Mouse (Mus musculus) liver, embryonic 12.5 days (tissue): Measurements from ENCODE around the gene Xrcc5. TPM values are rescaled to one million over a fixed set of nuclear protein-coding genes. Genes with fewer than 3 reads are reported as not detected.

Experiments used
- ATAC-seq: fragments of 200-750 bp; cut with Nextera tagmentation; 2 replicates; pipeline ENCODE4 v1.8.0; 2017; ENCODE audit warnings: moderate number of reproducible peaks, mild to moderate bottlenecking, moderate library complexity
- H3K27ac ChIP-seq: fragments of 300-500 bp; sonication (generic); 2 replicates; pipeline ENCODE4 v1.5.1; 2016; ENCODE audit warnings: mild to moderate bottlenecking
- H3K27me3 ChIP-seq: fragments of 300-500 bp; sonication (generic); replicated peaks from 2 replicates; pipeline ENCODE4 v1.6.1; 2016; ENCODE audit warnings: mild to moderate bottlenecking, moderate library complexity
- H3K36me3 ChIP-seq: fragments of 300-500 bp; sonication (generic); 2 replicates; pipeline ENCODE4 v1.6.1; 2016; ENCODE audit warnings: mild to moderate bottlenecking, moderate library complexity
- H3K4me1 ChIP-seq: fragments of 300-500 bp; sonication (generic); 2 replicates; pipeline ENCODE4 v1.6.1; 2016
- H3K4me2 ChIP-seq: fragments of 300-500 bp; sonication (generic); 2 replicates; pipeline ENCODE4 v1.6.1; 2016; ENCODE audit warnings: mild to moderate bottlenecking, moderate library complexity
- H3K4me3 ChIP-seq: fragments of 300-500 bp; sonication (generic); 2 replicates; pipeline ENCODE4 v1.5.1; 2016; ENCODE audit warnings: mild to moderate bottlenecking, moderate library complexity
- H3K9ac ChIP-seq: fragments of 300-500 bp; sonication (generic); 2 replicates; pipeline ENCODE4 v1.6.1; 2016; ENCODE audit warnings: mild to moderate bottlenecking, moderate library complexity
- H3K9me3 ChIP-seq: fragments of 300-500 bp; sonication (generic); replicated peaks from 2 replicates; pipeline ENCODE4 v1.6.1; 2016; ENCODE audit warnings: mild to moderate bottlenecking, moderate library complexity
- WGBS: fragments of 180-500 bp; shearing (Covaris S2); methylation state at CpG from one replicate; pipeline ENCODE4 v1.1.7; 2016; ENCODE audit not compliant: insufficient replicate concordance; 5-methylcytosine and 5-hydroxymethylcytosine counted together
- polyA plus RNA-seq: library from polyadenylated mRNA; unstranded; fragments of >200 nt; fragmentation: Nextera tagmentation; extraction: Ambion mirVana; gene quantifications from 2 replicates; pipeline ENCODE4 v1.2.1, GENCODE M21; 2016

The Xrcc5 gene
- polyA plus RNA-seq, 1 experiment from 2014 or later, result 27.9 TPM

- Histone ChIP-seq H3K9me3 (no peaks in the 10 kb centered on the region), H3K4me2 (no peak overlapping the region), H3K27ac (no peak overlapping the region), H3K36me3 (0 out of 2 replicates have a peak, but pooled peaks cover 6% of the 10 kb centered on the region), H3K4me3 (no peak overlapping the region), H3K4me1 (no peaks in the 10 kb centered on the region), H3K27me3 (no peaks in the 10 kb centered on the region), H3K9ac (no peak overlapping the region)
- 70% methylated on average over 8 of the region's 8 CpGs for WGBS
- ATAC-seq, result no peak
These were observed 94.3 kb downstream of the Xrcc5 start for GRCm38 (mm10) chr1:72401331-72402069.

DNA sequence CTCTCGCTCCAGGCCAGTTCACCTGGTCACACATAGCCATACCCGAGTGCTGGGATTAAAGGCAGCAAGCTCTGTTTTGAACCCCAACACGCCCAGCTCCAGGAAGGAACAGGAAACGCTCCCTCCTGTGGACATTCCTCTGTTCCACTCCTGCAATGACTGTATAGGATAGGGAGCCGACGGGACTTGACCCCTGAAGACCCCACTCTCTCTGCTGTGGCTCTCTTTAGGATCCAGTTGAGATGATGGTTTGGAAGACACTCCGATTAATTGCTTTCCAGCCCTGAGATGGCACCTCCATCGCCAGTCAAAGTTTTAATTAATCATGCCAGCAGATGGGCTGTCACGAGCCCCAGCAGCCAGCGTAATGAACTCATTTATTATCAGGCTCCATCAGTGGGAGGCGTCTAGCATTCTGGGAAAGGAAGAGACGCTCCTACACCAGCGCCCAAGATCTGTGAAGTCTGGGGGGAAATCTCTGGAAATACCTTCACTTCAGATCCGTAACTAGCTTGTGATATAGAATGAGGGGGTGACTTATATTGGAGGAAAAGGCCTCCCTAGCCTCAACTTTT, 99.4 kb downstream of the Xrcc5 start:
- no peak for ATAC-seq
- 60% methylated on average over 14 of the region's 14 CpGs for WGBS

DNA sequence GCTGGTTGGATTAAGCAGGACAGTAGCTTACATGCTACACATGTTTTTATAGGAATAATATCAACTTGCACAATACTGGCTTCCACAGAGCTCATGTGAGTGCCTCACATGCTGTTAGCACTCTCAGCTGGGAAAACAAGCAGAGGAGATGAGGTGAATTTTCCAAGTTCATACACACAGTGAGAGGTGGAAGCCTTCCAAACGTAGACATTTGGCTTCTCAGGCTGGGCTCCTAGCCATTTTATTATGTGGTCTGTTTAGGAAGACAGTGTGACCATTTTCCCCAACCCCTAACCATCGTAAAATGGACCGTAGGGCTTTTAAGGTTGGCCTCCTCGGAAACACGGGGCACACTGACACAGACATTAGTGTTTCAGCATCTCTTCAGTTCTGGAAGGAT, 102.7 kb downstream of the Xrcc5 start:
- no peak overlapping the region for H3K4me2 ChIP-seq
- H3K27me3 ChIP-seq, result no peaks in the 10 kb centered on the region
- no peak for ATAC-seq
- H3K9me3 ChIP-seq, result no peaks in the 10 kb centered on the region
- H3K4me3 ChIP-seq, result no peak overlapping the region
- no peak overlapping the region for H3K9ac ChIP-seq
- WGBS, result 63% methylated on average over 5 of the region's 5 CpGs
- H3K27ac ChIP-seq, result no peak overlapping the region
- no peaks in the 10 kb centered on the region for H3K4me1 ChIP-seq
- no peaks in the 10 kb centered on the region for H3K36me3 ChIP-seq

More for the DNA sequence above, 99.4 kb downstream of the Xrcc5 start:
- Histone ChIP-seq H3K4me3 (no peak overlapping the region), H3K9me3 (no peaks in the 10 kb centered on the region), H3K4me1 (no peaks in the 10 kb centered on the region), H3K36me3 (no peaks in the 10 kb centered on the region), H3K27ac (no peak overlapping the region), H3K27me3 (no peaks in the 10 kb centered on the region), H3K9ac (no peak overlapping the region), H3K4me2 (no peak overlapping the region)

GRCm38 (mm10) chr1:72411108-72411507, 103.9 kb downstream of the Xrcc5 start:
- Histone ChIP-seq H3K4me3 (no peak overlapping the region), H3K9me3 (no peaks in the 10 kb centered on the region), H3K27me3 (no peaks in the 10 kb centered on the region)

GRCm38 (mm10) chr1:72413205-72413604, 106.0 kb downstream of the Xrcc5 start:
- Histone ChIP-seq H3K36me3 (no peaks in the 10 kb centered on the region), H3K9me3 (no peaks in the 10 kb centered on the region), H3K27ac (no peak overlapping the region), H3K4me3 (no peak overlapping the region), H3K4me1 (no peaks in the 10 kb centered on the region), H3K4me2 (no peak overlapping the region), H3K9ac (no peak overlapping the region), H3K27me3 (no peaks in the 10 kb centered on the region)
- WGBS, result 72% methylated on average over 8 of the region's 8 CpGs
- ATAC-seq, result no peak

More at GRCm38 (mm10) chr1:72411108-72411507, 103.9 kb downstream of the Xrcc5 start:
- WGBS, result 75% methylated on average over 8 of the region's 8 CpGs
- Histone ChIP-seq H3K4me2 (no peak overlapping the region), H3K27ac (no peak overlapping the region), H3K9ac (no peak overlapping the region), H3K4me1 (no peaks in the 10 kb centered on the region), H3K36me3 (no peaks in the 10 kb centered on the region)
- ATAC-seq, result no peak

DNA sequence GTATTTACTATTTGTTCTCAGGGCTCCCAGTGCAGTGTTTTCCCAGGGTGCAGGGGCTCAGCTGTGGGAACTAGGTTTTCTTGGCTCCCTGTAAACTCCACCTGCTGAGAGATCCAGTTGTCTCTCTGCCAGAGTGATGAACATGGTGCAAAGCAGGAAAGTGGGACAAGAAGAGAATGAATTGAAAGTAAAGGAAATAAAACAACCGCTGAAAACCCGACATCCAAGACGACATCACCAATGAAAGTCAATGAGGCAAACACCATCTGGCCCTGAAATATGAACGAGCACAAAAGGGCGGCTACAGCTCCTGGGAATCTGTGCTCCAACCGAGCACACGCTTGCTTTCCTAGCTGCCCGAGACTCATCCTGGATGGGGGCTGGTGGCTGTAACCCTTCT, 106.9 kb downstream of the Xrcc5 start:
- H3K27ac ChIP-seq, result no peak overlapping the region
- ATAC-seq, result no peak
- H3K27me3 ChIP-seq, result no peaks in the 10 kb centered on the region
- H3K4me1 ChIP-seq, result no peaks in the 10 kb centered on the region
- no peaks in the 10 kb centered on the region for H3K36me3 ChIP-seq
- no peak overlapping the region for H3K4me2 ChIP-seq
- H3K4me3 ChIP-seq, result no peak overlapping the region
- H3K9me3 ChIP-seq, result no peaks in the 10 kb centered on the region
- 74% methylated on average over 8 of the region's 8 CpGs for WGBS
- no peak overlapping the region for H3K9ac ChIP-seq

DNA sequence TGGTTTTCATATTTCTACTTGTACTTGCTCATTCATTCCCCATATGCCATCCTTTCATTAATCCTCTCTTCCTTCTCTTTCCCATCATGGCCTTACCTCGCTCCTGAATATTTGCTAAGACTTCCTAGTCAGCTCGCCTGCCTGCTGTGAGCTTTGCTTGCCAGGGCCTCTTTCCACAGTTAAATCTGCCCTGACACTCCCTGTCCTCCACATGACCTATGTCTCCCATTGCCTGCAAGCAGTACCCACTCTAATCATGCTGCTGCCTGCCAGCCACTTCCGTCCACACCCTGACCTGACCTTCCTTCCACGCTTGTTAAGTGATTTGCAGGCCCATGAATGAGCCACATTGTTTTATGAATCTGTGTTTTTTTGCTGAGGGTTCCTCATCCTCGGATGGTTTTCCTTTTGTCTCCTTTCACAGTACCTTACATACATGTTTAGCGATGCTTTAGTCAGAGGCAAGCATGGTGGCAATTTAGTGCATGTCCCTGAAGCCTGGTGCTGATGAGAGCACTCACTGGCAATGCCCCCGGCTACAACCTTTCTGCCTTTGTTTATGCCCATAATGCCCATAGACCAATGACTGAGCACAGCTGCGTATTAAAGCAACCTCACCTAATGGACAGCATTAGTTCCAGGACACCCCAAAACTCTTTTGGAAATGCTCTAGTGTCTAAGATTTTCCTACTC, 107.5 kb downstream of the Xrcc5 start:
- Histone ChIP-seq H3K9ac (no peak overlapping the region), H3K27ac (no peak overlapping the region), H3K4me3 (no peak overlapping the region), H3K4me2 (no peak overlapping the region), H3K27me3 (no peaks in the 10 kb centered on the region), H3K4me1 (no peaks in the 10 kb centered on the region), H3K9me3 (no peaks in the 10 kb centered on the region), H3K36me3 (no peaks in the 10 kb centered on the region)
- ATAC-seq, result no peak
- 63% methylated on average over 8 of the region's 8 CpGs for WGBS

DNA sequence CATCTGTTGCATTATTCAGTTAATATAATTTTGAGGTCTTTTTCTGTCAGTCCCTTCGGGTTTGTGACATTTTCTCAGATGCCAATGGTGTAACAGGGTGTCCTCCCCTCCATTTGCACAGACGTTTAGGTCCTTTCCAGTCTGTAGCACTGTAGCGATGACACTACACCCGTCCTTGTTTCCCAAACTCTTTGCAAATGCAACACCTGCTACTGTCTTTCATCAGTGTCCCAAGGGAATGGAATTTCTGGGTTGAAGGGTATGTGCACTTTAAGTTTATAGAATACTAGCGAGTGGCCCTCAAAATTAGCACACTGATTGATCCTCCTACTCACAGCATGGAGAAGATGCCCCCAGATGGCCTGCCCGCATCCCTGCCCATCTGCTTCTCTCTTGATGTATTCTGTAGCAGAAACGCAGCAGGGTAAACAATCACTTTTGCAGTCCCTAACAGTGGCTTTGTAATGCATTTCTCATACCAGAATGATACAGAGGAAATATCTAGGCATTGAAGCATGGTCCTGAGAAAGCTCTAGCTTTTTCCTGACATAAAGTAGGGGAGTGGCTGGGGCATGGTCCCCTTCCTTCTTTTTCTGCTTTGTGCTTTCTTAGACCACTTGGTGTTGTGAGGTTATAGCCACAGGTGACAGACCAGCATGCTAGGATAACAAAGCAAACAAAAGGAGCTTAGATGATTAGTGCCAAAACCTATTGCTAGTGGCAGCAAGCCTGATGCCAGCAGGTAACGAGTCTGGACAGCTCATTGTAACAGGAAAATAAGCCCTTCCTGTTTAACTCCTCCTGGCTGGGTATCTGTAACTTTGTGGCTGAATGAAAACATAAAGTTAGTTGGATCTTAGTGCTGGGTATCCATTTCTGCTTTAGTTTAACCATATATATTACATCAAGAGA, 111.8 kb downstream of the Xrcc5 start:
- no peak for ATAC-seq
- Histone ChIP-seq H3K27ac (no peak overlapping the region), H3K27me3 (no peaks in the 10 kb centered on the region), H3K9ac (no peak overlapping the region), H3K4me1 (no peaks in the 10 kb centered on the region), H3K36me3 (no peaks in the 10 kb centered on the region), H3K9me3 (no peaks in the 10 kb centered on the region), H3K4me3 (no peak overlapping the region), H3K4me2 (no peak overlapping the region)
- 62% methylated on average over 8 of the region's 8 CpGs for WGBS

- Histone ChIP-seq H3K27ac (no peak overlapping the region), H3K9me3 (no peaks in the 10 kb centered on the region), H3K27me3 (no peaks in the 10 kb centered on the region), H3K36me3 (no peaks in the 10 kb centered on the region), H3K4me1 (no peaks in the 10 kb centered on the region), H3K4me2 (no peak overlapping the region), H3K9ac (no peak overlapping the region), H3K4me3 (no peak overlapping the region)
- ATAC-seq, result no peak
- WGBS, result 55% methylated on average over 2 of the region's 2 CpGs
These were observed 113.0 kb downstream of the Xrcc5 start for GRCm38 (mm10) chr1:72420220-72420619.

DNA sequence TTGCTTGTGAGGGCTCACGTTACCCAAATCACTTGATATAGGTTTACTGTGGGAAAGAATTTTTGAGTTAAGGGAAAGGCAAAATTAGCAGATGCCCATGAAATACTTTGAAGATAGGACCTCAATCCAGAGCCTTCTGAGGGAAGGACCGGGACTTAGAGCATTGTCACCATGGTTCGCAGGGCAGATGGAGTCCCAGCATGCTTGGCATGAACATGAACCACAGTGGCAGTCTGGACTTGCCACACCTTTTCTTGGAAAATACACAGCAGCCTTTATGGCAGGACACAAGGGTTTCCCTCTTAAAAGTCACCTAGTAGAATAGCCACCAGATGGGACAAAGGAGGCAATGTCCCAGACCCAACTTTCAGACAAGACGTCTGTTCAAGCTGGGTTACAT, 114.9 kb downstream of the Xrcc5 start:
- 77% methylated on average over 4 of the region's 4 CpGs for WGBS
- no peak for ATAC-seq
- no peaks in the 10 kb centered on the region for H3K4me1 ChIP-seq

GRCm38 (mm10) chr1:72426456-72426855, 119.2 kb downstream of the Xrcc5 start:
- Histone ChIP-seq H3K27ac (no peak overlapping the region), H3K9ac (no peak overlapping the region), H3K27me3 (no peaks in the 10 kb centered on the region), H3K36me3 (no peaks in the 10 kb centered on the region), H3K4me2 (no peak overlapping the region), H3K4me3 (no peak overlapping the region), H3K4me1 (no peaks in the 10 kb centered on the region), H3K9me3 (no peaks in the 10 kb centered on the region)
- 60% methylated on average over 4 of the region's 4 CpGs for WGBS
- no peak for ATAC-seq

More for the DNA sequence above, 114.9 kb downstream of the Xrcc5 start:
- no peak overlapping the region for H3K4me2 ChIP-seq
- H3K36me3 ChIP-seq, result no peaks in the 10 kb centered on the region
- H3K9ac ChIP-seq, result no peak overlapping the region
- H3K27me3 ChIP-seq, result no peaks in the 10 kb centered on the region
- H3K9me3 ChIP-seq, result no peaks in the 10 kb centered on the region
- H3K4me3 ChIP-seq, result no peak overlapping the region
- no peak overlapping the region for H3K27ac ChIP-seq
